Mouse (Mus musculus) testis, adult 2 months (tissue): ENCODE results near the gene Clcn3. TPM values are rescaled to one million over a fixed set of nuclear protein-coding genes. Genes with fewer than 3 reads are reported as not detected.
A peak's percentile ranks its signal among the peaks of the same experiment; 100 is the strongest.

Experiments
- H3K27ac ChIP-seq: fragments of 200-500 bp; 2 replicates; pipeline ENCODE4 v1.5.1; 2012; ENCODE audit warnings: low read depth, low read length; ENCODE audit not compliant: control insufficient read depth, insufficient read depth
- H3K27me3 ChIP-seq: fragments of 200-500 bp; 2 replicates; pipeline ENCODE4 v1.6.1; 2012; ENCODE audit warnings: mild to moderate bottlenecking, low read length, moderate library complexity; ENCODE audit not compliant: control insufficient read depth, insufficient read depth
- H3K36me3 ChIP-seq: fragments of 200-500 bp; 2 replicates; pipeline ENCODE4 v1.6.1; 2012; ENCODE audit warnings: mild to moderate bottlenecking, low read length; ENCODE audit not compliant: control insufficient read depth, insufficient read depth
- H3K4me1 ChIP-seq: fragments of 200-500 bp; 2 replicates; pipeline ENCODE4 v1.6.1; 2012; ENCODE audit warnings: low read length; ENCODE audit not compliant: control insufficient read depth, insufficient read depth
- H3K4me3 ChIP-seq: fragments of 200-500 bp; 2 replicates; pipeline ENCODE4 v1.5.1; 2012; ENCODE audit warnings: low read depth, mild to moderate bottlenecking, low read length, moderate library complexity, mixed read lengths; ENCODE audit not compliant: control insufficient read depth
- CTCF ChIP-seq: fragments of 200-500 bp; IDR thresholded peaks from 2 replicates; pipeline ENCODE4 v1.5.1; 2012; ENCODE audit warnings: low read depth, mild to moderate bottlenecking, inconsistent platforms, low read length, moderate library complexity; ENCODE audit not compliant: control insufficient read depth, insufficient read depth, insufficient replicate concordance
- POLR2A ChIP-seq: fragments of 200-500 bp; IDR thresholded peaks from 2 replicates; pipeline ENCODE4 v1.6.1; 2012; ENCODE audit warnings: low read depth, mild to moderate bottlenecking, inconsistent platforms, low read length, moderate library complexity; ENCODE audit not compliant: control insufficient read depth
- polyA plus RNA-seq: library from polyadenylated mRNA; depleted of rRNA; stranded (reverse); fragments of >200 nt; gene quantifications from 2 replicates; pipeline ENCODE4 v1.2.3, GENCODE M21; 2012

The Clcn3 gene
- polyA plus RNA-seq, 1 experiment: 15.6 TPM

- Histone ChIP-seq H3K4me1 (no peaks in the 10 kb centered on the region; the same call in 1 of the 2 replicates), H3K4me3 (no peak overlapping the region), H3K27me3 (no peaks in the 10 kb centered on the region), H3K36me3 (no peaks in the 10 kb centered on the region), H3K27ac (no peak overlapping the region)
- TF ChIP-seq POLR2A (no peak), CTCF (no peak)
These were observed 31.3 kb downstream of the Clcn3 start for GRCm38 (mm10) chr8:60951757-60952156.

DNA sequence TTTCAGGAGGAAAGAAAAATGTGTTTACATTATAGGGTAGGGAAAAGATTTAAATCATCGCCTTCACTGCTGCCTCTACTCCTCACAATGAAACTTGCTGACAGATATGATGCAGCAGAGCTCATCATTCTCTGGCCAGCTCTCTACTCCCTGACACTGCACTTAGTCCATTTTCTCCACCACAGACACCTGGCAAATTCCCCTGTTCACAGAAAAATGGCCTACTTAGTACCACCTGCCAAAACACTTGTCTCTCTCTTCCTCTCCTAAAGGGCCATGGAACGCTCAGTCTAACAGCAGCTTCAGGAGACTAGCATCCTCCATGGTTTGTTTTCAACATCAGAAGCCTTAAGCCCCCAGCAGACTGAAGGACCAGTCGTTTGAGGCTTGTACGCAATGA, 31.8 kb downstream of the Clcn3 start:
- peak overlapping the region; percentile 74 for H3K4me3 ChIP-seq
- H3K27ac ChIP-seq: no peak overlapping the region
- no peaks in the 10 kb centered on the region; the same call in 1 of the 2 replicates for H3K4me1 ChIP-seq
- H3K27me3 ChIP-seq: no peaks in the 10 kb centered on the region
- TF ChIP-seq CTCF (no peak), POLR2A (no peak)
- H3K36me3 ChIP-seq: no peaks in the 10 kb centered on the region

- Histone ChIP-seq H3K4me3 (no peak overlapping the region), H3K36me3 (no peaks in the 10 kb centered on the region), H3K4me1 (no peaks in the 10 kb centered on the region; the same call in 1 of the 2 replicates), H3K27me3 (no peaks in the 10 kb centered on the region), H3K27ac (no peak overlapping the region)
- TF ChIP-seq POLR2A (no peak), CTCF (no peak)
These were observed 33.2 kb downstream of the Clcn3 start for GRCm38 (mm10) chr8:60949859-60950258.

- Histone ChIP-seq H3K4me3 (no peak overlapping the region), H3K36me3 (no peaks in the 10 kb centered on the region), H3K27ac (no peak overlapping the region), H3K4me1 (no peaks in the 10 kb centered on the region), H3K27me3 (no peaks in the 10 kb centered on the region)
- TF ChIP-seq POLR2A: no peak
- no peak for TF ChIP-seq CTCF
These were observed 35.6 kb downstream of the Clcn3 start for GRCm38 (mm10) chr8:60947503-60947902.

DNA sequence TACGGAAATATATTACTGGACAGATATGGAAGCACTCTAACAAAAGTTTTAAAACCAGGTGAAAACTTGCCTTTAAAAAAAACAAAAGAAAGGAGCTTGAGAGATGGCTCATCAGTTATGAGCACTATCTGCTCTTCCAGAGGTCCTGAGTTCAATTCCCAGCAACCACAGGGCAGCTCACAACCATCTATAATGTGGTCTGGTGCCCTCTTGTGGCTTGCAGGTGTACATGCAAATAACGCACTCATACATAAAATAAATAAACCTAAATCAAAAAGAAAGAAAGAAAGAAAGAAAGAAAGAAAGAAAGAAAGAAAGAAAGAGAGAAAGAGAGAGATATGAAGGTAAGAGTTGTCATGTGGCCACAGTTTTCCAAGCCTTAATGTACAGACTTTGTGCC, 40.2 kb downstream of the Clcn3 start:
- Histone ChIP-seq H3K36me3 (no peaks in the 10 kb centered on the region), H3K4me1 (no peaks in the 10 kb centered on the region), H3K27me3 (no peaks in the 10 kb centered on the region), H3K27ac (no peak overlapping the region), H3K4me3 (no peak overlapping the region)
- TF ChIP-seq CTCF (no peak), POLR2A (no peak)

DNA sequence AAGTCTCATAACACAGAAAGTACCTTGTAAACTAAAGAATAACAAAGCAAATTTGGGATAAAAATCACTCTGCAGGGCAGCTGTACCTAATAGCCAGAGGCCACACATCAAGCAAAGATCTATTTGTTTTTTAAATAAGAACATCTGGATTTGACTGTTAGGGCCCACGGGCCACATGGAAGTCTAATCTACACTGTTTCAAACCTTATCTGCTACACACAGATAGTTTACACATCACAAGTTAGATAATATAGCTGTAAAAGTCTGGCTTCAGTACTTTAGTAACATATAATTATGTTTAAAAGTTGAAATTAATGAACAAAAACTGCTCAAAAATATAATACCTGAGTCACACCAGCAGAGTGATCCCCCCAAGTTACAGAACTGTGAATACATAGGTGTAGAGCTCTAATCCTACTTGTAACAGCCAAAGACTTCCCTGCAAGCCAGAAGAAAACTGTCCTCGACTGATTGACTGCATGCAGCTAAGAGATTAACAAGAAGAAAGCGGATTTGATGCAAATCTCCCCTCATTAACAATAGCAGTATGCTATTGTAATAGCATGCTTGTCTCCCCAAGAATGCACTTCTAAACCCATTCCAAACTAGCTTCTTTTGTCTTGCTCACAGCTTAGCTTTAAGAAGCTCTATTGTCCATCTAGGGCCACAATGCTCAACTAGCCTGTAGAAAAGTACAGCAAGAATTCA, 44.2 kb downstream of the Clcn3 start:
- Histone ChIP-seq H3K4me3 (no peak overlapping the region), H3K36me3 (no peaks in the 10 kb centered on the region; the same call in 1 of the 2 replicates), H3K27ac (no peak overlapping the region), H3K4me1 (no peaks in the 10 kb centered on the region), H3K27me3 (no peaks in the 10 kb centered on the region)
- no peak for TF ChIP-seq POLR2A

DNA sequence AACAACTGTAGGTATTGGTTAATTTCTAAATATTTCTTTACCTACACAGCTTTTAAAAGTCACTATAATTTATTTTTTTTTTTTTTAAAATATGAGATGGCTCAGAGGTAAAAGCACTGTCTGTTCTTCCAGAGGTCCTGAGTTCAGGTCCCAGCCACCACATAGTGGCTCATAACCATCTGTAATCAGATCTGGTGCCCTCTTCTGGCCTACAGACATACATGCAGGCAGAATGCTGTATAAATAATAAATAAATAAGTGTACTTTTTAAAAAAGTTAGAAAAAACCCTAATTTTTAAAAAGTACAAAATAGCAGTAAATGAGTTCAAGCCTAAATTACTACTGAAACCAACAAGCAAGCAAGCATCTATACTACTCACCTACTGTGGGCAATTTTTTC, 49.5 kb downstream of the Clcn3 start:
- Histone ChIP-seq H3K27ac (no peak overlapping the region), H3K4me1 (no peaks in the 10 kb centered on the region), H3K27me3 (no peaks in the 10 kb centered on the region), H3K4me3 (no peak overlapping the region), H3K36me3 (no peaks in the 10 kb centered on the region; the same call in 1 of the 2 replicates)
- TF ChIP-seq CTCF: no peak
- TF ChIP-seq POLR2A: no peak

GRCm38 (mm10) chr8:60920176-60920575, 62.9 kb downstream of the Clcn3 start:
- Histone ChIP-seq H3K27ac (no peak overlapping the region), H3K36me3 (no peaks in the 10 kb centered on the region; the same call in 1 of the 2 replicates), H3K4me1 (no peaks in the 10 kb centered on the region), H3K4me3 (no peak overlapping the region), H3K27me3 (no peaks in the 10 kb centered on the region)
- no peak for TF ChIP-seq CTCF
- TF ChIP-seq POLR2A: no peak
